Comparison of ENCODE assay signal across 17 mouse cellular contexts in genomic region chr3:107849693-107850031, GRCm38 (mm10). TPM values are rescaled to one million over a fixed set of nuclear protein-coding genes. Genes with fewer than 3 reads are reported as not detected.
DNase-seq lines count a peak whose midpoint lies in the region; ATAC-seq lines count a peak whose summit lies in the region.
"Had no signal": no experiment of that assay in that cellular context is flagged by ENCODE, and none has a peak within 500 bp of the region (broad histone marks: within the 10 kb centered on the region; RNA-seq: fewer than 3 reads in every experiment).

No protein-coding gene starts in this region.

- ATAC-seq in hindbrain, embryonic 16.5 days, result no peak
- peak; percentile 68 for ATAC-seq in liver, embryonic 16.5 days (ENCODE audit: low read depth)
- ATAC-seq: CD4-positive, CD25-positive, alpha-beta regulatory T cell, adult 4 months had no signal

- H3K4me1 ChIP-seq in hindbrain, embryonic 10.5 days (replicated peaks), result peaks cover 32% of the 10 kb centered on the region
- H3K4me1 ChIP-seq in hindbrain, embryonic 16.5 days (ENCODE audit: control insufficient read depth, insufficient read depth, low read depth, low read length), result peaks cover 24% of the 10 kb centered on the region
- peaks cover 13% of the 10 kb centered on the region for H3K4me1 ChIP-seq in liver, embryonic 16.5 days (ENCODE audit: control insufficient read depth, low read depth, low read length)

- no peaks in the 10 kb centered on the region for H3K9me3 ChIP-seq in hindbrain, embryonic 10.5 days
- no peaks in the 10 kb centered on the region for H3K9me3 ChIP-seq in hindbrain, embryonic 16.5 days (ENCODE audit: control insufficient read depth, low read length)
- H3K9me3 ChIP-seq in liver, embryonic 16.5 days (replicated peaks; ENCODE audit: control insufficient read depth, low read length), result no peaks in the 10 kb centered on the region
- H3K9me3 ChIP-seq: embryonic facial prominence, embryonic 13.5 days; forebrain, embryonic 15.5 days; hindbrain, embryonic 15.5 days; stomach, embryonic 15.5 days had no signal

- peak overlapping the region; percentile 85 for H3K27ac ChIP-seq in hindbrain, embryonic 10.5 days
- no peak overlapping the region for H3K27ac ChIP-seq in hindbrain, embryonic 16.5 days (ENCODE audit: low read depth, low read length)
- H3K27ac ChIP-seq in liver, embryonic 16.5 days (ENCODE audit: low read length), result no peak overlapping the region
- H3K27ac ChIP-seq: embryonic facial prominence, embryonic 13.5 days; forebrain, embryonic 15.5 days had no signal

- H3K27me3 ChIP-seq in hindbrain, embryonic 10.5 days (ENCODE audit: insufficient read depth, poor library complexity, severe bottlenecking), result no peaks in the 10 kb centered on the region
- no peaks in the 10 kb centered on the region for H3K27me3 ChIP-seq in hindbrain, embryonic 16.5 days (replicated peaks; ENCODE audit: control insufficient read depth, insufficient read depth, low read length)
- H3K27me3 ChIP-seq in liver, embryonic 16.5 days (ENCODE audit: control insufficient read depth, insufficient read depth, low read depth, low read length), result no peaks in the 10 kb centered on the region
- H3K27me3 ChIP-seq: embryonic facial prominence, embryonic 13.5 days; forebrain, embryonic 15.5 days; hindbrain, embryonic 15.5 days; stomach, embryonic 15.5 days had no signal

- H3K4me3 ChIP-seq in hindbrain, embryonic 10.5 days, result no peak overlapping the region
- no peak overlapping the region for H3K4me3 ChIP-seq in hindbrain, embryonic 16.5 days (ENCODE audit: low read length)
- no peak overlapping the region for H3K4me3 ChIP-seq in liver, embryonic 16.5 days (ENCODE audit: low read depth, low read length)
- H3K4me3 ChIP-seq: embryonic facial prominence, embryonic 13.5 days; forebrain, embryonic 15.5 days; hindbrain, embryonic 15.5 days; stomach, embryonic 15.5 days had no signal

- H3K4me2 ChIP-seq in hindbrain, embryonic 16.5 days (ENCODE audit: low read length), result no peak overlapping the region
- H3K4me2 ChIP-seq in liver, embryonic 16.5 days (ENCODE audit: low read depth, low read length), result no peak overlapping the region
- H3K4me2 ChIP-seq: forebrain, embryonic 15.5 days; hindbrain, embryonic 15.5 days had no signal

- H3K36me3 ChIP-seq in hindbrain, embryonic 10.5 days, result no peaks in the 10 kb centered on the region
- H3K36me3 ChIP-seq in hindbrain, embryonic 16.5 days (ENCODE audit: control insufficient read depth, insufficient read depth, low read length), result no peaks in the 10 kb centered on the region
- H3K36me3 ChIP-seq in liver, embryonic 16.5 days (ENCODE audit: control insufficient read depth, insufficient read depth), result no peaks in the 10 kb centered on the region
- H3K36me3 ChIP-seq: embryonic facial prominence, embryonic 13.5 days; forebrain, embryonic 15.5 days; hindbrain, embryonic 15.5 days; stomach, embryonic 15.5 days had no signal

- WGBS in hindbrain, embryonic 10.5 days, result 79% methylated on average over 2 of the region's 2 CpGs
- 90% methylated on average over 2 of the region's 2 CpGs for WGBS in hindbrain, embryonic 16.5 days
- WGBS in liver, embryonic 16.5 days (ENCODE audit: insufficient replicate concordance), result 31% methylated on average over 2 of the region's 2 CpGs

- no peak overlapping the region for H3K9ac ChIP-seq in hindbrain, embryonic 16.5 days (ENCODE audit: low read depth, low read length)
- no peak overlapping the region for H3K9ac ChIP-seq in liver, embryonic 16.5 days (ENCODE audit: low read depth, low read length)
- H3K9ac ChIP-seq: embryonic facial prominence, embryonic 13.5 days; forebrain, embryonic 15.5 days; hindbrain, embryonic 15.5 days; stomach, embryonic 15.5 days had no signal

- DNase-seq in hindbrain, embryonic 10.5 days (ENCODE audit: low spot score), result no peak
- DNase-seq in 416B (ENCODE audit: low read depth), result peak; percentile 67
- peak; percentile 43 for DNase-seq in induced T-regulatory cell, adult 2 months (ENCODE audit: low read depth)
- no peak for DNase-seq in kidney, adult 11 months
- DNase-seq in embryo, embryonic 10 days (ENCODE audit: low spot score), result no peak
- DNase-seq: gastrocnemius, postnatal 25 days; right cerebral cortex, postnatal 4 days had no signal

RNA-seq across cellular contexts. Expression of gene Eps8l3, which starts 27.4 kb away (rescaled TPM):
- polyA plus RNA-seq in hindbrain, embryonic 10.5 days (2016; fragmentation: Nextera tagmentation; extraction: Ambion mirVana), result not detected in 2 replicates
- polyA plus RNA-seq in hindbrain, embryonic 16.5 days (2015; fragmentation: Nextera tagmentation; extraction: Ambion mirVana), result not detected in 2 replicates
- 0.05 and 1.9 TPM in 2 replicates for polyA plus RNA-seq in liver, embryonic 16.5 days (2015; fragmentation: Nextera tagmentation; extraction: Ambion mirVana)
- polyA plus RNA-seq: CD4-positive, CD25-positive, alpha-beta regulatory T cell, adult 4 months; embryonic facial prominence, embryonic 13.5 days; forebrain, embryonic 15.5 days; heart, embryonic 14.5 days; hindbrain, embryonic 15.5 days; kidney, embryonic 14.5 days; lung, embryonic 16.5 days had no signal

RNA-seq across cellular contexts. Expression of gene Gstm5, which starts 46.0 kb away (rescaled TPM):
- 219 and 233 TPM in 2 replicates for polyA plus RNA-seq in hindbrain, embryonic 10.5 days (2016; fragmentation: Nextera tagmentation; extraction: Ambion mirVana)
- 270 and 292 TPM in 2 replicates for polyA plus RNA-seq in hindbrain, embryonic 16.5 days (2015; fragmentation: Nextera tagmentation; extraction: Ambion mirVana)
- 170 and 181 TPM in 2 replicates for polyA plus RNA-seq in liver, embryonic 16.5 days (2015; fragmentation: Nextera tagmentation; extraction: Ambion mirVana)

Comparison
In these comparisons a context has a peak if more than half of its experiments do, and no peak if none do; other contexts are left out.
1. DNase-seq: peak in 416B (single experiment) and induced T-regulatory cell, adult 2 months (single experiment); none in hindbrain, embryonic 10.5 days (single experiment), kidney, adult 11 months (single experiment) and embryo, embryonic 10 days (single experiment).